Mouse (Mus musculus) heart, embryonic 16.5 days (tissue): ENCODE measurements around the gene Zswim4. TPM values are rescaled to one million over a fixed set of nuclear protein-coding genes. Genes with fewer than 3 reads are reported as not detected.

Experiments used
- ATAC-seq: fragments of 200-750 bp; cut with Nextera tagmentation; replicated peaks from 2 replicates; pipeline ENCODE4 v1.8.0; 2017; ENCODE audit warnings: moderate number of reproducible peaks; ENCODE audit not compliant: insufficient read depth, low FRiP score; ENCODE audit errors: extremely low read depth
- H3K27ac ChIP-seq: fragments of 300-500 bp; sonication (generic); 2 replicates; pipeline ENCODE4 v1.5.1; 2014; ENCODE audit warnings: mild to moderate bottlenecking, low read length, control low read depth, moderate library complexity
- H3K27me3 ChIP-seq: fragments of 300-500 bp; sonication (generic); 2 replicates; pipeline ENCODE4 v1.6.1; 2014; ENCODE audit warnings: low read length, mixed read lengths; ENCODE audit not compliant: control insufficient read depth, insufficient read depth
- H3K36me3 ChIP-seq: fragments of 300-500 bp; sonication (generic); 2 replicates; pipeline ENCODE4 v1.6.1; 2014; ENCODE audit not compliant: control insufficient read depth, insufficient read depth
- H3K4me1 ChIP-seq: fragments of 300-500 bp; sonication (generic); 2 replicates; pipeline ENCODE4 v1.6.1; 2014; ENCODE audit warnings: low read length, mixed read lengths; ENCODE audit not compliant: control insufficient read depth, insufficient read depth
- H3K4me2 ChIP-seq: fragments of 300-500 bp; sonication (generic); 2 replicates; pipeline ENCODE4 v1.6.1; 2014; ENCODE audit warnings: low read depth, mild to moderate bottlenecking, control low read depth, low read length
- H3K4me3 ChIP-seq: fragments of 300-500 bp; sonication (generic); 2 replicates; pipeline ENCODE4 v1.5.1; 2014; ENCODE audit warnings: mild to moderate bottlenecking, control low read depth, low read length
- H3K9ac ChIP-seq: fragments of 300-500 bp; sonication (generic); 2 replicates; pipeline ENCODE4 v1.6.1; 2014; ENCODE audit warnings: low read length, control low read depth
- H3K9me3 ChIP-seq: fragments of 300-500 bp; sonication (generic); replicated peaks from 2 replicates; pipeline ENCODE4 v1.6.1; 2016; ENCODE audit warnings: low read length; ENCODE audit not compliant: control insufficient read depth
- WGBS: fragments of 180-500 bp; shearing (Covaris S2); extraction: QIAGEN DNeasy Blood & Tissue Kit; methylation state at CpG from one replicate; pipeline ENCODE4 v1.1.7; 2014; 5-methylcytosine and 5-hydroxymethylcytosine counted together
- polyA plus RNA-seq: library from polyadenylated mRNA; unstranded; fragments of >200 nt; fragmentation: Nextera tagmentation; extraction: Ambion mirVana; gene quantifications from 2 replicates; pipeline ENCODE4 v1.2.1, GENCODE M21; 2015

Gene Zswim4
- polyA plus RNA-seq, 1 experiment from 2014 or later: 8.4 TPM

GRCm38 (mm10) chr8:84202938-84203917 lies 33.6 kb downstream of the Zswim4 start:
- peaks cover 55% of the 10 kb centered on the region for H3K4me1 ChIP-seq
- WGBS: 5% methylated on average over 34 of the region's 34 CpGs
- no peaks in the 10 kb centered on the region for H3K9me3 ChIP-seq
- peak overlapping the region; percentile 99 for H3K27ac ChIP-seq
- peak; percentile 51 for ATAC-seq
- H3K27me3 ChIP-seq: no peaks in the 10 kb centered on the region
- H3K9ac ChIP-seq: peak overlapping the region; percentile 97
- H3K4me2 ChIP-seq: peak overlapping the region; percentile 96
- peak overlapping the region; percentile 71 for H3K4me3 ChIP-seq
- peaks cover 12% of the 10 kb centered on the region for H3K36me3 ChIP-seq

GRCm38 (mm10) chr8:84202466-84202865 lies 34.4 kb downstream of the Zswim4 start:
- Histone ChIP-seq H3K4me3 (peak overlapping the region; percentile 71), H3K9ac (peak overlapping the region; percentile 97), H3K4me1 (peaks cover 53% of the 10 kb centered on the region), H3K27me3 (no peaks in the 10 kb centered on the region), H3K4me2 (peak overlapping the region; percentile 96), H3K9me3 (no peaks in the 10 kb centered on the region), H3K36me3 (peaks cover 11% of the 10 kb centered on the region), H3K27ac (peak overlapping the region; percentile 99)
- 56% methylated on average over 9 of the region's 9 CpGs for WGBS
- ATAC-seq: no peak

- peak; percentile 11 for ATAC-seq
- WGBS: 26% methylated on average over 15 of the region's 15 CpGs
- peaks cover 11% of the 10 kb centered on the region for H3K36me3 ChIP-seq
- H3K4me3 ChIP-seq: peak overlapping the region; percentile 71
- no peaks in the 10 kb centered on the region for H3K9me3 ChIP-seq
- no peaks in the 10 kb centered on the region for H3K27me3 ChIP-seq
- peak overlapping the region; percentile 99 for H3K27ac ChIP-seq
- H3K9ac ChIP-seq: peak overlapping the region; percentile 97
- H3K4me2 ChIP-seq: peak overlapping the region; percentile 96
- H3K4me1 ChIP-seq: peaks cover 49% of the 10 kb centered on the region
These were observed 35.2 kb downstream of the Zswim4 start for GRCm38 (mm10) chr8:84201545-84202245.

GRCm38 (mm10) chr8:84200652-84201544 lies 36.0 kb downstream of the Zswim4 start:
- ATAC-seq: peak; percentile 20
- peak overlapping the region; percentile 96 for H3K4me2 ChIP-seq
- H3K9ac ChIP-seq: peak overlapping the region; percentile 97

GRCm38 (mm10) chr8:84200126-84200555 lies 36.7 kb downstream of the Zswim4 start:
- Histone ChIP-seq H3K4me1 (peaks cover 49% of the 10 kb centered on the region), H3K4me2 (peak overlapping the region; percentile 96), H3K4me3 (peak overlapping the region; percentile 71), H3K27ac (peak overlapping the region; percentile 99), H3K9me3 (no peaks in the 10 kb centered on the region), H3K36me3 (peaks cover 4% of the 10 kb centered on the region), H3K27me3 (no peaks in the 10 kb centered on the region), H3K9ac (peak overlapping the region; percentile 97)
- WGBS: 18% methylated on average over 8 of the region's 8 CpGs
- ATAC-seq: no peak

More at GRCm38 (mm10) chr8:84200652-84201544, 36.0 kb downstream of the Zswim4 start:
- peaks cover 8% of the 10 kb centered on the region for H3K36me3 ChIP-seq
- WGBS: 2% methylated on average over 48 of the region's 70 CpGs
- H3K9me3 ChIP-seq: no peaks in the 10 kb centered on the region
- peak overlapping the region; percentile 71 for H3K4me3 ChIP-seq
- peak overlapping the region; percentile 99 for H3K27ac ChIP-seq
- H3K27me3 ChIP-seq: no peaks in the 10 kb centered on the region
- H3K4me1 ChIP-seq: peaks cover 49% of the 10 kb centered on the region

GRCm38 (mm10) chr8:84199348-84200125 lies 37.3 kb downstream of the Zswim4 start:
- no peak overlapping the region for H3K4me2 ChIP-seq
- peak overlapping the region; percentile 97; the same call in 1 of the 2 replicates for H3K9ac ChIP-seq
- H3K36me3 ChIP-seq: no peaks in the 10 kb centered on the region; the same call in 1 of the 2 replicates
- peak overlapping the region; percentile 99 for H3K27ac ChIP-seq
- no peak for ATAC-seq
- H3K9me3 ChIP-seq: no peaks in the 10 kb centered on the region
- no peak overlapping the region for H3K4me3 ChIP-seq
- 59% methylated on average over 11 of the region's 11 CpGs for WGBS
- H3K4me1 ChIP-seq: peaks cover 49% of the 10 kb centered on the region
- H3K27me3 ChIP-seq: no peaks in the 10 kb centered on the region

GRCm38 (mm10) chr8:84198871-84199270 lies 38.0 kb downstream of the Zswim4 start:
- Histone ChIP-seq H3K4me2 (peak overlapping the region; percentile 67), H3K4me3 (no peak overlapping the region; the same call in 1 of the 2 replicates), H3K27me3 (no peaks in the 10 kb centered on the region), H3K9ac (peak overlapping the region; percentile 58), H3K36me3 (no peaks in the 10 kb centered on the region), H3K27ac (peak overlapping the region; percentile 99), H3K4me1 (peaks cover 46% of the 10 kb centered on the region), H3K9me3 (no peaks in the 10 kb centered on the region)
- 38% methylated on average over 4 of the region's 4 CpGs for WGBS
- ATAC-seq: no peak
